9 mouse cellular contexts compared by ENCODE assay signal in the genomic region with DNA sequence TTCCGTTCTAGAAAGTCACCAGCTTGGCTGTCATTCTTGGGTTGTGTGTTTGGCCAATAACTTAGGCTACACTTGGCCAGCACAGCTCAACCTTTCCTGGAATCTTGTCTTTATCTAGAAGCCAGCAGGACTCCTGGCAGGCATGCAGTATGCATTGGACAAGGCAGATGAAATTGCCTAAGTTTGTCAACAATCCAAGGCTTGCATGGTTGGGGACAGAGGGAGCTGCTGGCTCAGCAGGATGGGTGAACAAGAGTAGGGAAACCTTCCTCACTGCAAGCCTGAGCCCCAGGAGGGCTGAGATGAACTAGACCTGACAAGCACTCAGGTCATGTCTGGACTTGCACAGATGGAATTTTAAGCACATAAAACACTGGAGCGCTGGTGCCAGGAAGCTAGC.
A peak's percentile ranks its signal among the peaks of the same experiment; 100 is the strongest.
DNase-seq lines count a peak whose midpoint lies in the region; ATAC-seq and TF ChIP-seq lines count a peak whose summit lies in the region.
"Had no signal": no experiment of that assay in that cellular context is flagged by ENCODE, and none has a peak within 500 bp of the region (broad histone marks: within the 10 kb centered on the region; RNA-seq: fewer than 3 reads in every experiment).

No protein-coding gene starts in this region.

- H3K27me3 ChIP-seq in forebrain, postnatal 0 days (ENCODE audit: insufficient read depth, low read length), result no peaks in the 10 kb centered on the region
- peaks cover 1% of the 10 kb centered on the region; the same call in 1 of the 2 replicates for H3K27me3 ChIP-seq in forebrain, embryonic 12.5 days
- no peaks in the 10 kb centered on the region for H3K27me3 ChIP-seq in stomach, postnatal 0 days (ENCODE audit: control insufficient read depth, insufficient read depth, low read length)
- no peaks in the 10 kb centered on the region for H3K27me3 ChIP-seq in intestine, embryonic 16.5 days (replicated peaks; ENCODE audit: control insufficient read depth, insufficient read depth, low read length)

- no peaks in the 10 kb centered on the region for H3K36me3 ChIP-seq in forebrain, postnatal 0 days (ENCODE audit: insufficient read depth)
- no peaks in the 10 kb centered on the region for H3K36me3 ChIP-seq in forebrain, embryonic 12.5 days (replicated peaks)
- no peaks in the 10 kb centered on the region for H3K36me3 ChIP-seq in stomach, postnatal 0 days (ENCODE audit: control insufficient read depth, insufficient read depth, low read length)
- no peaks in the 10 kb centered on the region for H3K36me3 ChIP-seq in intestine, embryonic 16.5 days (ENCODE audit: control insufficient read depth, insufficient read depth, low read length)
- H3K36me3 ChIP-seq: neural tube, embryonic 13.5 days had no signal

- no peaks in the 10 kb centered on the region for H3K9me3 ChIP-seq in forebrain, postnatal 0 days (ENCODE audit: low read length)
- H3K9me3 ChIP-seq in forebrain, embryonic 12.5 days, result no peaks in the 10 kb centered on the region
- no peaks in the 10 kb centered on the region for H3K9me3 ChIP-seq in stomach, postnatal 0 days (ENCODE audit: control insufficient read depth, low read length)
- H3K9me3 ChIP-seq in intestine, embryonic 16.5 days (ENCODE audit: control insufficient read depth, low read length), result no peaks in the 10 kb centered on the region
- H3K9me3 ChIP-seq: neural tube, embryonic 13.5 days had no signal

- no peak overlapping the region for H3K4me3 ChIP-seq in forebrain, postnatal 0 days (ENCODE audit: low read depth, low read length)
- H3K4me3 ChIP-seq in forebrain, embryonic 12.5 days (replicated peaks), result no peak overlapping the region
- no peak overlapping the region for H3K4me3 ChIP-seq in stomach, postnatal 0 days (ENCODE audit: low read depth, low read length)
- H3K4me3 ChIP-seq in intestine, embryonic 16.5 days (ENCODE audit: low read length), result no peak overlapping the region
- H3K4me3 ChIP-seq: neural tube, embryonic 13.5 days had no signal

- TF ChIP-seq EP300 in stomach, postnatal 0 days (optimal IDR thresholded peaks at IDR 0.05), result no peak

- H3K9ac ChIP-seq in forebrain, postnatal 0 days, result no peak overlapping the region
- no peak overlapping the region for H3K9ac ChIP-seq in forebrain, embryonic 12.5 days
- no peak overlapping the region for H3K9ac ChIP-seq in stomach, postnatal 0 days (ENCODE audit: low read length)
- H3K9ac ChIP-seq in intestine, embryonic 16.5 days (ENCODE audit: low read depth, low read length), result no peak overlapping the region
- H3K9ac ChIP-seq: neural tube, embryonic 13.5 days had no signal

- TF ChIP-seq CTCF in forebrain, postnatal 0 days (IDR thresholded peaks at IDR 0.05; ENCODE audit: low read depth), result no peak
- TF ChIP-seq CTCF in stomach, postnatal 0 days (IDR thresholded peaks at IDR 0.05; ENCODE audit: low read depth), result no peak

- H3K4me1 ChIP-seq in forebrain, postnatal 0 days (ENCODE audit: insufficient read depth), result peaks cover 10% of the 10 kb centered on the region; the same call in 1 of the 2 replicates
- peaks cover 13% of the 10 kb centered on the region for H3K4me1 ChIP-seq in forebrain, embryonic 12.5 days
- no peaks in the 10 kb centered on the region; the same call in 1 of the 2 replicates for H3K4me1 ChIP-seq in stomach, postnatal 0 days (replicated peaks; ENCODE audit: control insufficient read depth, insufficient read depth)
- H3K4me1 ChIP-seq in intestine, embryonic 16.5 days (ENCODE audit: control insufficient read depth, insufficient read depth, low read length), result peaks cover 6% of the 10 kb centered on the region; the same call in 1 of the 2 replicates

- no peak overlapping the region for H3K4me2 ChIP-seq in forebrain, postnatal 0 days (ENCODE audit: low read depth)
- H3K4me2 ChIP-seq in forebrain, embryonic 12.5 days, result no peak overlapping the region
- H3K4me2 ChIP-seq in stomach, postnatal 0 days (replicated peaks; ENCODE audit: low read depth), result no peak overlapping the region
- H3K4me2 ChIP-seq in intestine, embryonic 16.5 days (ENCODE audit: low read depth, low read length), result no peak overlapping the region
- H3K4me2 ChIP-seq: neural tube, embryonic 13.5 days had no signal

- H3K27ac ChIP-seq in forebrain, postnatal 0 days (ENCODE audit: low read depth, low read length), result no peak overlapping the region
- H3K27ac ChIP-seq in forebrain, embryonic 12.5 days, result no peak overlapping the region
- H3K27ac ChIP-seq in stomach, postnatal 0 days (replicated peaks), result no peak overlapping the region
- no peak overlapping the region for H3K27ac ChIP-seq in intestine, embryonic 16.5 days (ENCODE audit: low read length)
- H3K27ac ChIP-seq: neural tube, embryonic 13.5 days had no signal

- WGBS in forebrain, postnatal 0 days, result 62% methylated on average over 2 of the region's 2 CpGs
- 90% methylated on average over 2 of the region's 2 CpGs for WGBS in forebrain, embryonic 12.5 days
- whole genome bisulfite sequencing in stomach, postnatal 0 days, result 56% methylated on average over 2 of the region's 2 CpGs
- WGBS in intestine, embryonic 16.5 days, result 67% methylated on average over 2 of the region's 2 CpGs

- DNase-seq in forebrain, postnatal 0 days, result no peak
- DNase-seq in NIH3T3 (ENCODE audit: low read depth), result peak; percentile 50
- peak; percentile 60 to 73 for DNase-seq in cerebellum, postnatal 25 days
- peak; percentile 61 for DNase-seq in heart, postnatal 4 days
- no peak for DNase-seq in stomach, postnatal 0 days (ENCODE audit: low spot score)
- no peak for DNase-seq in left cerebral cortex, adult 11 months (ENCODE audit: low spot score)

- ATAC-seq in forebrain, postnatal 0 days, result 0 out of 2 replicates have a peak, but pooled peaks have one; percentile 10
- no peak for ATAC-seq in forebrain, embryonic 12.5 days (ENCODE audit: low FRiP score)
- ATAC-seq in stomach, postnatal 0 days (ENCODE audit: low FRiP score, low TSS enrichment), result no peak
- no peak for ATAC-seq in intestine, embryonic 16.5 days

Comparison
In these comparisons a context has a peak if more than half of its experiments do, and no peak if none do; other contexts are left out.
1. DNase-seq: peak in NIH3T3 (single experiment), cerebellum, postnatal 25 days (2 of 2) and heart, postnatal 4 days (single experiment); none in forebrain, postnatal 0 days (single experiment), stomach, postnatal 0 days (single experiment) and left cerebral cortex, adult 11 months (single experiment).